Mouse (Mus musculus) ES-E14 (cell line): ENCODE data around the gene Rapgef3.

ENCODE experiments used
- CHD2 ChIP-seq: IDR thresholded peaks from 2 replicates; pipeline ENCODE4 v1.6.1; 2014; ENCODE audit warnings: mild to moderate bottlenecking, low read depth, low read length, inconsistent platforms
- HCFC1 ChIP-seq: IDR thresholded peaks from 2 replicates; pipeline ENCODE4 v1.6.1; 2012; ENCODE audit warnings: low read length, inconsistent platforms, borderline replicate concordance; ENCODE audit not compliant: insufficient read depth

- no peak for TF ChIP-seq CHD2
- no peak for TF ChIP-seq HCFC1
Measured at GRCm38 (mm10) chr15:97781961-97782748, 14.4 kb upstream of the Rapgef3 start.
